Mouse (Mus musculus): ENCODE results near the gene Kif5a. TPM values are rescaled to one million over a fixed set of nuclear protein-coding genes. Genes with fewer than 3 reads are reported as not detected.

Kif5a gene
- polyA plus RNA-seq, 1 experiment from 2014 or later = 94.7 TPM

- Histone ChIP-seq H3K36me3 (ENCODE audit: control insufficient read depth, insufficient read depth, low read length) (peaks cover 64% of the 10 kb centered on the region), H3K27me3 (ENCODE audit: control insufficient read depth, insufficient read depth, low read length) (no peaks in the 10 kb centered on the region), H3K4me2 (ENCODE audit: low read length) (no peak overlapping the region), H3K9ac (replicated peaks; ENCODE audit: low read length) (peak overlapping the region; percentile 12; the same call in 1 of the 2 replicates), H3K9me3 (ENCODE audit: control insufficient read depth, low read length) (no peaks in the 10 kb centered on the region), H3K27ac (replicated peaks; ENCODE audit: low read depth, low read length) (0 out of 2 replicates have a peak overlapping the region, but pooled peaks have one; percentile 2), H3K4me3 (replicated peaks; ENCODE audit: low read depth, low read length) (no peak overlapping the region), H3K4me1 (ENCODE audit: control insufficient read depth, insufficient read depth, low read length) (peaks cover 33% of the 10 kb centered on the region)
- 60% methylated on average over 13 of the region's 13 CpGs for WGBS
- ATAC-seq (ENCODE audit: low FRiP score, low TSS enrichment) (no peak), DNase-seq (no peak)
Observed at GRCm38 (mm10) chr10:127285644-127286043, 22.5 kb upstream of the Kif5a start.

GRCm38 (mm10) chr10:127284724-127285500 is 21.8 kb upstream of the Kif5a start:
- no peaks in the 10 kb centered on the region for H3K27me3 ChIP-seq (ENCODE audit: control insufficient read depth, insufficient read depth, low read length)
- no peak overlapping the region for H3K4me2 ChIP-seq (ENCODE audit: low read length)
- DNase-seq (no peak), ATAC-seq (ENCODE audit: low FRiP score, low TSS enrichment) (no peak)
- H3K4me3 ChIP-seq (replicated peaks; ENCODE audit: low read depth, low read length) = no peak overlapping the region
- 0 out of 2 replicates have a peak overlapping the region, but pooled peaks have one; percentile 12 for H3K9ac ChIP-seq (replicated peaks; ENCODE audit: low read length)
- no peaks in the 10 kb centered on the region for H3K9me3 ChIP-seq (ENCODE audit: control insufficient read depth, low read length)
- WGBS = 69% methylated on average over 11 of the region's 11 CpGs
- no peak overlapping the region for H3K27ac ChIP-seq (replicated peaks; ENCODE audit: low read depth, low read length)
- H3K4me1 ChIP-seq (ENCODE audit: control insufficient read depth, insufficient read depth, low read length) = peaks cover 31% of the 10 kb centered on the region
- H3K36me3 ChIP-seq (ENCODE audit: control insufficient read depth, insufficient read depth, low read length) = peaks cover 71% of the 10 kb centered on the region

GRCm38 (mm10) chr10:127284105-127284622 is 21.0 kb upstream of the Kif5a start:
- H3K36me3 ChIP-seq (ENCODE audit: control insufficient read depth, insufficient read depth, low read length) = peaks cover 79% of the 10 kb centered on the region
- 87% methylated on average over 7 of the region's 7 CpGs for WGBS
- H3K9ac ChIP-seq (replicated peaks; ENCODE audit: low read length) = no peak overlapping the region
- no peaks in the 10 kb centered on the region for H3K27me3 ChIP-seq (ENCODE audit: control insufficient read depth, insufficient read depth, low read length)
- H3K4me1 ChIP-seq (ENCODE audit: control insufficient read depth, insufficient read depth, low read length) = peaks cover 24% of the 10 kb centered on the region
- H3K4me3 ChIP-seq (replicated peaks; ENCODE audit: low read depth, low read length) = no peak overlapping the region
- ATAC-seq (ENCODE audit: low FRiP score, low TSS enrichment) (no peak), DNase-seq (no peak)
- H3K27ac ChIP-seq (replicated peaks; ENCODE audit: low read depth, low read length) = peak overlapping the region; percentile 32; the same call in 1 of the 2 replicates
- H3K4me2 ChIP-seq (ENCODE audit: low read length) = no peak overlapping the region
- H3K9me3 ChIP-seq (ENCODE audit: control insufficient read depth, low read length) = no peaks in the 10 kb centered on the region

- Histone ChIP-seq H3K27ac (replicated peaks; ENCODE audit: low read depth, low read length) (no peak overlapping the region), H3K36me3 (ENCODE audit: control insufficient read depth, insufficient read depth, low read length) (peaks cover 93% of the 10 kb centered on the region), H3K4me2 (ENCODE audit: low read length) (no peak overlapping the region), H3K27me3 (ENCODE audit: control insufficient read depth, insufficient read depth, low read length) (no peaks in the 10 kb centered on the region), H3K9ac (replicated peaks; ENCODE audit: low read length) (no peak overlapping the region), H3K9me3 (ENCODE audit: control insufficient read depth, low read length) (no peaks in the 10 kb centered on the region), H3K4me3 (replicated peaks; ENCODE audit: low read depth, low read length) (no peak overlapping the region), H3K4me1 (ENCODE audit: control insufficient read depth, insufficient read depth, low read length) (peaks cover 20% of the 10 kb centered on the region)
- WGBS = 87% methylated on average over 13 of the region's 13 CpGs
- ATAC-seq (ENCODE audit: low FRiP score, low TSS enrichment) (no peak), DNase-seq (no peak)
Observed at GRCm38 (mm10) chr10:127282620-127283215, 19.6 kb upstream of the Kif5a start.

- peaks cover 6% of the 10 kb centered on the region; the same call in 1 of the 2 replicates for H3K4me1 ChIP-seq (ENCODE audit: control insufficient read depth, insufficient read depth, low read length)
- no peaks in the 10 kb centered on the region for H3K9me3 ChIP-seq (ENCODE audit: control insufficient read depth, low read length)
- ATAC-seq (ENCODE audit: low FRiP score, low TSS enrichment) (no peak), DNase-seq (no peak)
- peaks cover 100% of the 10 kb centered on the region for H3K36me3 ChIP-seq (ENCODE audit: control insufficient read depth, insufficient read depth, low read length)
- no peak overlapping the region for H3K9ac ChIP-seq (replicated peaks; ENCODE audit: low read length)
- H3K27me3 ChIP-seq (ENCODE audit: control insufficient read depth, insufficient read depth, low read length) = no peaks in the 10 kb centered on the region
- no peak overlapping the region for H3K4me2 ChIP-seq (ENCODE audit: low read length)
- H3K4me3 ChIP-seq (replicated peaks; ENCODE audit: low read depth, low read length) = no peak overlapping the region
- 85% methylated on average over 8 of the region's 8 CpGs for WGBS
- H3K27ac ChIP-seq (replicated peaks; ENCODE audit: low read depth, low read length) = no peak overlapping the region
Observed at GRCm38 (mm10) chr10:127281316-127281715, 18.2 kb upstream of the Kif5a start.

GRCm38 (mm10) chr10:127279730-127280129 is 16.6 kb upstream of the Kif5a start:
- H3K36me3 ChIP-seq (ENCODE audit: control insufficient read depth, insufficient read depth, low read length) = peaks cover 100% of the 10 kb centered on the region
- no peak overlapping the region for H3K9ac ChIP-seq (replicated peaks; ENCODE audit: low read length)
- no peaks in the 10 kb centered on the region for H3K9me3 ChIP-seq (ENCODE audit: control insufficient read depth, low read length)
- H3K4me2 ChIP-seq (ENCODE audit: low read length) = no peak overlapping the region
- 100% methylated on average over 1 of the region's 2 CpGs for WGBS
- no peak overlapping the region for H3K4me3 ChIP-seq (replicated peaks; ENCODE audit: low read depth, low read length)
- no peaks in the 10 kb centered on the region for H3K27me3 ChIP-seq (ENCODE audit: control insufficient read depth, insufficient read depth, low read length)
- H3K27ac ChIP-seq (replicated peaks; ENCODE audit: low read depth, low read length) = no peak overlapping the region
- no peak for ATAC-seq (ENCODE audit: low FRiP score, low TSS enrichment)
- H3K4me1 ChIP-seq (ENCODE audit: control insufficient read depth, insufficient read depth, low read length) = no peaks in the 10 kb centered on the region
- no peak for DNase-seq

- Histone ChIP-seq H3K36me3 (ENCODE audit: control insufficient read depth, insufficient read depth, low read length) (peaks cover 97% of the 10 kb centered on the region), H3K9ac (replicated peaks; ENCODE audit: low read length) (no peak overlapping the region), H3K4me3 (replicated peaks; ENCODE audit: low read depth, low read length) (no peak overlapping the region), H3K27me3 (ENCODE audit: control insufficient read depth, insufficient read depth, low read length) (no peaks in the 10 kb centered on the region), H3K9me3 (ENCODE audit: control insufficient read depth, low read length) (no peaks in the 10 kb centered on the region), H3K27ac (replicated peaks; ENCODE audit: low read depth, low read length) (no peak overlapping the region), H3K4me1 (ENCODE audit: control insufficient read depth, insufficient read depth, low read length) (no peaks in the 10 kb centered on the region), H3K4me2 (ENCODE audit: low read length) (no peak overlapping the region)
- DNase-seq (no peak), ATAC-seq (ENCODE audit: low FRiP score, low TSS enrichment) (no peak)
- 86% methylated on average over 11 of the region's 11 CpGs for WGBS
Observed at GRCm38 (mm10) chr10:127274261-127275022, 11.3 kb upstream of the Kif5a start.

- no peaks in the 10 kb centered on the region for H3K9me3 ChIP-seq (ENCODE audit: control insufficient read depth, low read length)
- peaks cover 2% of the 10 kb centered on the region for H3K4me1 ChIP-seq (ENCODE audit: control insufficient read depth, insufficient read depth, low read length)
- no peak overlapping the region for H3K27ac ChIP-seq (replicated peaks; ENCODE audit: low read depth, low read length)
- H3K9ac ChIP-seq (replicated peaks; ENCODE audit: low read length) = no peak overlapping the region
- H3K36me3 ChIP-seq (ENCODE audit: control insufficient read depth, insufficient read depth, low read length) = peaks cover 91% of the 10 kb centered on the region
- H3K4me3 ChIP-seq (replicated peaks; ENCODE audit: low read depth, low read length) = no peak overlapping the region
- ATAC-seq (ENCODE audit: low FRiP score, low TSS enrichment) = no peak
- WGBS = 92% methylated on average over 5 of the region's 5 CpGs
- no peak overlapping the region for H3K4me2 ChIP-seq (ENCODE audit: low read length)
- DNase-seq = no peak
- H3K27me3 ChIP-seq (ENCODE audit: control insufficient read depth, insufficient read depth, low read length) = no peaks in the 10 kb centered on the region
Observed at GRCm38 (mm10) chr10:127272371-127272770, 9.2 kb upstream of the Kif5a start.
